Mouse (Mus musculus) neural tube, embryonic 14.5 days (tissue): ENCODE data around the gene Pcp4. TPM values are rescaled to one million over a fixed set of nuclear protein-coding genes. Genes with fewer than 3 reads are reported as not detected.

Source experiments
- ATAC-seq: fragments of 200-750 bp; cut with Nextera tagmentation; 2 replicates; pipeline ENCODE4 v1.8.0; 2017; ENCODE audit warnings: low read depth, mild to moderate bottlenecking, moderate TSS enrichment, moderate library complexity
- H3K27ac ChIP-seq: fragments of 300-500 bp; sonication (generic); 2 replicates; pipeline ENCODE4 v1.5.1; 2014; ENCODE audit warnings: low read depth, mild to moderate bottlenecking, control low read depth, low read length, moderate library complexity, mixed read lengths
- H3K27me3 ChIP-seq: fragments of 300-500 bp; sonication (generic); 2 replicates; pipeline ENCODE4 v1.6.1; 2014; ENCODE audit warnings: low read length; ENCODE audit not compliant: control insufficient read depth, insufficient read depth
- H3K36me3 ChIP-seq: fragments of 300-500 bp; sonication (generic); 2 replicates; pipeline ENCODE4 v1.6.1; 2014; ENCODE audit warnings: low read length, mixed read lengths; ENCODE audit not compliant: control insufficient read depth, insufficient read depth
- H3K4me1 ChIP-seq: fragments of 300-500 bp; sonication (generic); 2 replicates; pipeline ENCODE4 v1.6.1; 2014; ENCODE audit warnings: low read length; ENCODE audit not compliant: control insufficient read depth, insufficient read depth
- H3K4me2 ChIP-seq: fragments of 300-500 bp; sonication (generic); 2 replicates; pipeline ENCODE4 v1.6.1; 2014; ENCODE audit warnings: mild to moderate bottlenecking, low read depth, low read length, control low read depth
- H3K4me3 ChIP-seq: fragments of 300-500 bp; sonication (generic); 2 replicates; pipeline ENCODE4 v1.5.1; 2014; ENCODE audit warnings: low read depth, low read length, control low read depth, mixed read lengths
- H3K9ac ChIP-seq: fragments of 300-500 bp; sonication (generic); replicated peaks from 2 replicates; pipeline ENCODE4 v1.6.1; 2014; ENCODE audit warnings: low read depth, mild to moderate bottlenecking, control low read depth, low read length, mixed read lengths
- H3K9me3 ChIP-seq: fragments of 300-500 bp; sonication (generic); 2 replicates; pipeline ENCODE4 v1.6.1; 2016; ENCODE audit warnings: low read length; ENCODE audit not compliant: control insufficient read depth
- WGBS: fragments of 180-500 bp; shearing (Covaris S2); extraction: QIAGEN DNeasy Blood & Tissue Kit; methylation state at CpG from one replicate; pipeline ENCODE4 v1.1.7; 2014; 5-methylcytosine and 5-hydroxymethylcytosine counted together
- polyA plus RNA-seq: library from polyadenylated mRNA; unstranded; fragments of >200 nt; fragmentation: Nextera tagmentation; extraction: Ambion mirVana; gene quantifications from 2 replicates; pipeline ENCODE4 v1.2.1, GENCODE M21; 2014

Gene Pcp4
- polyA plus RNA-seq, 1 experiment from 2014 or later: 522 TPM

DNA sequence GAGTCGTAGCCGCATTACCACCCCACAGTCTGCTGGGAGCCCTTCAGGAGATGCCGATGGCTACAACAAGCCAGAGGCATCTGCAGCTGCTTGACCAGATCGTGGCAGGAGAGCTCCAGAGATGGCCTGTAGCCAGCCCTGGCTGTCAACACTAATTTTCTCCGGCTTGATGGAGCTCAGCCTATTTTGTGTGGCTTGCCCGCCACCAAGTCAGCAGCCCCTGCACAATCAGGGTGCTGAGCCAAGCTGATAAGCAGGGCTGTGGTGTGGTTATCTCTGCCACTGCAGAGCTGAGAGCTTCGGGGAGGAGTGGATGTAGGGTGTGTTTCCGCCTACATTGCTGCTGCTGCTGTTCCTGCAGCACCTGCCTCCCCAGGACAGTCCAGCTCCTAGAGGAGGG is 66.3 kb downstream of the Pcp4 start:
- Histone ChIP-seq H3K9ac (no peak overlapping the region), H3K9me3 (no peaks in the 10 kb centered on the region), H3K4me1 (no peaks in the 10 kb centered on the region), H3K27me3 (no peaks in the 10 kb centered on the region), H3K4me3 (no peak overlapping the region), H3K27ac (no peak overlapping the region), H3K36me3 (no peaks in the 10 kb centered on the region), H3K4me2 (no peak overlapping the region)
- 84% methylated on average over 8 of the region's 8 CpGs for WGBS
- no peak for ATAC-seq

DNA sequence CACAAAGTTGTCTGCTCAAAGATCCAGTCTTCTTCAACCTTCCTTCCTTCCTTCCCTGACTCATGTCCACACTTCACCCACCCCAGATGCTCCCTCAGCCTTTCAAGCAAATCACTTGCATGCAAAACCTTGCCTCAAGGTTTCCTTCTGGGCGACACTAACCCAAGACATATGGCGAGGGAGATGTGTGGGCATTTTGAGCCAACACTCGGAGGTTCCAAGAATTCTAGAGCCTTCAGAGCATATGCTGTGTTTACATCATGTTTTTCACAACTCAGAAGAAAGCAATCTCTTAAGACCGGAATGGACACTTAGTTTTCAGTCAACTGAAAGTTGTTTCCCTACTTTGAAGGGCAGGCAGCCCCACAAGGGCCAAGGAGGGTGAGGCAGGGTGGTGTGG is 67.9 kb downstream of the Pcp4 start:
- no peak overlapping the region for H3K9ac ChIP-seq
- H3K36me3 ChIP-seq: no peaks in the 10 kb centered on the region
- H3K4me2 ChIP-seq: no peak overlapping the region
- WGBS: 90% methylated on average over 4 of the region's 4 CpGs
- no peak for ATAC-seq
- no peaks in the 10 kb centered on the region for H3K4me1 ChIP-seq
- no peak overlapping the region for H3K27ac ChIP-seq
- H3K9me3 ChIP-seq: no peaks in the 10 kb centered on the region
- no peak overlapping the region for H3K4me3 ChIP-seq
- H3K27me3 ChIP-seq: no peaks in the 10 kb centered on the region

DNA sequence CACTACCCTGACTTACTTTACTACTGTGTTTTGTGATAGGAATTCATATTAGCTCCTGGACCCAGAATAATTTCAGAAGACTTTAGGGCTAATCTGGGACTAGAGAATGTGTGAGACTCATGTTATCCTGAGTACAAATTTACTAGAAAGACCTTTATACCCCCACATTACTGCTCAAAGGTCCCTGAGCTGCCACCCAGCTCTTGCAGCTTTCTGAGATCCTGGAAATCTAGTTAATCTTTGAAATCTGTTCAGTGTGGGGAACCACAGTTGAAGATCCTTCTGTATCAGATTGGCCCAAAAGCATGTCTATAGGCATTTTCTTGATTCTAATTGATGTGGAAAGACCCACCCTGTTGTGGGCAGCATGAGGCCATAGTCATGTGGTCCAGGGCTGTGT is 69.0 kb downstream of the Pcp4 start:
- no peak for ATAC-seq
- Histone ChIP-seq H3K4me3 (no peak overlapping the region), H3K4me2 (no peak overlapping the region), H3K27ac (no peak overlapping the region), H3K27me3 (no peaks in the 10 kb centered on the region), H3K9me3 (no peaks in the 10 kb centered on the region), H3K9ac (no peak overlapping the region), H3K4me1 (no peaks in the 10 kb centered on the region), H3K36me3 (no peaks in the 10 kb centered on the region)

DNA sequence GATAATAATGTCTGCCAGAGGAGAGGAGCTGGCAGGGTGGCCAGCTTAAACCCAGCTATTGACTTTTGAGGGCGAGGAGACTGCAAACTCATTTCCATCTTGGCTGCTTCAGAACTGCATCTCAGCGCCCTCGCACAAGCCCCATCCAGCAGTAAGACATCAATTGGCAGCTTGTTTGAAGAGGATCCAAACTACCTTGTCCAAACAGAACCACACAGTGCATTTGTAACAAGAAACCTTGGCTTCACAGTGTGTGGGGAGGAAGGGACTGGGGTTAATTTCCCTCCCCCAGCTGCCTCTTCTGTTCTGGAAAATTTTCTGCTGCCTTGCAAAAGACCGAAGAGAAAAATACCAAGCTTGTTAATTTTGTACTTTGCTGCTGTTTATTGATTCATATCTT is 71.7 kb downstream of the Pcp4 start:
- no peak overlapping the region for H3K27ac ChIP-seq
- H3K36me3 ChIP-seq: no peaks in the 10 kb centered on the region
- no peaks in the 10 kb centered on the region for H3K27me3 ChIP-seq
- no peaks in the 10 kb centered on the region for H3K9me3 ChIP-seq
- no peak overlapping the region for H3K4me3 ChIP-seq
- no peaks in the 10 kb centered on the region for H3K4me1 ChIP-seq
- 80% methylated on average over 4 of the region's 4 CpGs for WGBS
- no peak for ATAC-seq
- H3K4me2 ChIP-seq: no peak overlapping the region
- H3K9ac ChIP-seq: no peak overlapping the region

DNA sequence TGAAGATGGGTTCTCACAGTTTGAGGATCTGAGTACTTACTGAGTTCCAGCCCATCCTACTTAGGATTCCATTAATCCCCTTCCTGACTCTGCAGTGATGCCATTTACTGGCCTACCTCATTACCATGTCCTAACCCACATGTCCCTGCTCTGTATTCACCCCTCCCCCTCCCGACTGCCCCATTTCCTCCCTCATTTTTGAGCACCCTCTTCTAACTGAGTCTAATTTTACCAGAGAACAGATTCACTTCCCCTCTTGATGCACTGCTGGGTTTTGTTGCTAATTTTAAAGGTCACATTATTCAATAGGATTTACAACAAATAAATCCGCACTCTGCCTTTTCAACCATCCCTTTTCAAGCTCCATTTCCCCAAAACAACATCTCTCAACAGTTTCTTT is 73.7 kb downstream of the Pcp4 start:
- Histone ChIP-seq H3K9me3 (no peaks in the 10 kb centered on the region), H3K27me3 (no peaks in the 10 kb centered on the region), H3K27ac (no peak overlapping the region), H3K4me3 (no peak overlapping the region), H3K4me1 (no peaks in the 10 kb centered on the region), H3K9ac (no peak overlapping the region), H3K36me3 (no peaks in the 10 kb centered on the region), H3K4me2 (no peak overlapping the region)
- WGBS: 61% methylated on average over 2 of the region's 2 CpGs
- ATAC-seq: no peak

DNA sequence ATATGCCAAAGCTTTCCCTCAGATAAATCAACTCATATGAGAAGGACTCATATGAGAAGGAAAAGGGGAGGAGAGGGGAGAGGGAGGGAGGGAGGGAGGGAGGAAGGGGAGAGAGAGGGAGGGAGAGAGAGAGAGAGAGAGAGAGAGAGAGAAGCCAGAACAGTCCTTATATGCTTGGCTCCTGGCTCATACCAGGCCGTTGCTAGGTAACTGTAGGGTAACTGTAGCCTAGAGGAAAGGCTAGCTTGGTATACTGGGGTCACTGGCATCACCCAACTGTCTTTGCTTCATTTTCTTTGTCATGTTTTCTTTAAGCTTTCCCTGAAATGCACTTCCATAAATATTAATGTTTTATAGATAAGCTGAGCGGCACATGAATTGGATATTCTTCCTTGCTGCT is 85.3 kb downstream of the Pcp4 start:
- no peak overlapping the region for H3K27ac ChIP-seq

DNA sequence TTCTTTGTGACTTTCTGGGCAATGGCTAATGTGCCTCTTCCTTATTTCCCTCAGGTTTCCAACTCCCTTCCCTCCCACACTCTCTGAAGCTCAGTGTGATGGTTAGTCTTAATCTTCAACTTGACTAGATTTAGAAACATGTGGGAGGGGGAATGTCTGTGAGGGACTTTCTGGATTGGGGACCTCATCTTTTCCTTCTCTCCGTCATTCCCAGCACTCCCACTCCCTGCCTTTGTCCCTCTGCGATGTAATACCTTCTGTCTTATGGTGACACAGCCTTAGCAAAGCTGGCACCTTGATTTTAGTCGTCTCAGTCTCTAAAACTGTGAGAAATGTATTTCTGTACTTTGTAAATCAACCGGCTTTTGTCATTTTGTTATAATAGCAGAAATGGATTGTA is 88.0 kb downstream of the Pcp4 start:
- ATAC-seq: no peak
- H3K4me1 ChIP-seq: no peaks in the 10 kb centered on the region
- WGBS: 82% methylated on average over 4 of the region's 4 CpGs

More for the DNA sequence above, 85.3 kb downstream of the Pcp4 start:
- ATAC-seq: no peak
- Histone ChIP-seq H3K36me3 (no peaks in the 10 kb centered on the region), H3K9me3 (no peaks in the 10 kb centered on the region), H3K27me3 (no peaks in the 10 kb centered on the region), H3K9ac (no peak overlapping the region), H3K4me1 (no peaks in the 10 kb centered on the region), H3K4me3 (no peak overlapping the region), H3K4me2 (no peak overlapping the region)
- WGBS: 65% methylated on average over 2 of the region's 2 CpGs

DNA sequence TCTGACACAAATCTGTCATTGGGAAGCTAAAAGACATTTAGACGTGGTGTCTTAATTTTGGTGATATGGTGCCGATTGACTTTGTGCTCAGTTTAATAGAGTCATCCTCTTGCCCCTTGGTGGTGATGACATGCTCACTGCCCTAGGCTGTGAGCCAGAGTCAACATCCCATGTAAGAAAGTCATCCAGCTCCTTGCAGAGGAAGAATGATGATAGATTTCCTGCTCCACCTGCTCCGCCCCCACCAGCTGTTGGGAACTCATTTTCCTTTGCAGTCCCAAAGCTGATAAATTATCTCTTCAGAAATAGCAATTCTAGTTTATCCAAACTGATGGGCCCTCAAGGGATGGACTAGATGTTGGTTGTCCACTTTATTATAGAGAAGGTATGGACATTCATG is 89.2 kb downstream of the Pcp4 start:
- H3K36me3 ChIP-seq: no peaks in the 10 kb centered on the region
- WGBS: 63% methylated on average over 3 of the region's 3 CpGs

More for the DNA sequence above, 88.0 kb downstream of the Pcp4 start:
- no peak overlapping the region for H3K4me2 ChIP-seq
- H3K4me3 ChIP-seq: no peak overlapping the region
- H3K9ac ChIP-seq: no peak overlapping the region
- H3K27ac ChIP-seq: no peak overlapping the region
- no peaks in the 10 kb centered on the region for H3K36me3 ChIP-seq
- no peaks in the 10 kb centered on the region for H3K9me3 ChIP-seq
- H3K27me3 ChIP-seq: no peaks in the 10 kb centered on the region

DNA sequence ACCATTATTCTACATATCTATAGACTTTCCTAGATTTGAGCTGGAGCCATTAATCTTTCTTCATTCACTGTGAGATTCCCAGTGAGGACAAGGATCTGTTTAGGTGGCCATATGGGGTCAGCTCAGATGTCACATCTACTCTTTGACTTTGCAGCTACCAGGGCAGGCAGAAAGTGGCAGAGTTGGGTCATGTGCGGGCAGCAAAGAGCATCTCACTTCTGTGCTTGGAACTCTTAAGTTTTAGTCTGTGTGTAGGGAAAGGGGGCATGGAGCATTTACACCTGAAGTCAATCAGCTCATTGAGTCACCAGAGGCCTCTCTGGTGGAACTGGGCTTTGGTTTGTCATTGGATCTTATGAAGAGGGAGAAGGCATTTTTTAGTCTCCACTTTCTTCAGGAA is 90.9 kb downstream of the Pcp4 start:
- Histone ChIP-seq H3K27me3 (no peaks in the 10 kb centered on the region), H3K4me1 (peaks cover 2% of the 10 kb centered on the region; the same call in 1 of the 2 replicates), H3K36me3 (no peaks in the 10 kb centered on the region), H3K4me3 (no peak overlapping the region), H3K9ac (no peak overlapping the region), H3K4me2 (no peak overlapping the region), H3K27ac (no peak overlapping the region), H3K9me3 (no peaks in the 10 kb centered on the region)
- no peak for ATAC-seq
- 100% methylated on average over 1 of the region's 1 CpGs for WGBS

More for the DNA sequence above, 89.2 kb downstream of the Pcp4 start:
- ATAC-seq: no peak
- H3K27me3 ChIP-seq: no peaks in the 10 kb centered on the region
- H3K27ac ChIP-seq: no peak overlapping the region
- no peak overlapping the region for H3K4me2 ChIP-seq
- H3K4me3 ChIP-seq: no peak overlapping the region
- no peak overlapping the region for H3K9ac ChIP-seq
- no peaks in the 10 kb centered on the region for H3K9me3 ChIP-seq
- no peaks in the 10 kb centered on the region for H3K4me1 ChIP-seq

DNA sequence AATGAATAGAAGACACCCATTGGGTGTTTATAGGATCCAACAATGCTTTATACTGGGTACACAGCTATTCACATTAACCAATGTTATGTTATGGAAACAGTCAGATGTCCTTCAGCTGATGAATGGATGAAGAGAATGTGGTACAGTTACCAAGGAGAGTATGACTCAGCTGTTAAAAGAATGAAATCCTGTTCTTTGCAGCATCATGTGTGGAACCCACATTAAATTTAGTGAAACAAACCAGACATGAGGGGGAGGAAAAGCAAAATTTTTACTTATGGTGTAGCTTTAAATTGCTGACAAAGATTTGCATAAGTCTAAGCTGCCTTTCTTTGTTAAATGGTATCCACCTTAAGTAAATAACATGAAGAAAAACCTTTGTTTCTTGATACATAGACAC is 92.4 kb downstream of the Pcp4 start:
- no peaks in the 10 kb centered on the region for H3K36me3 ChIP-seq

More for the DNA sequence above, 92.4 kb downstream of the Pcp4 start:
- Histone ChIP-seq H3K4me1 (peaks cover 3% of the 10 kb centered on the region; the same call in 1 of the 2 replicates), H3K27ac (no peak overlapping the region), H3K4me3 (no peak overlapping the region), H3K9ac (no peak overlapping the region), H3K27me3 (no peaks in the 10 kb centered on the region), H3K4me2 (no peak overlapping the region), H3K9me3 (no peaks in the 10 kb centered on the region)
- no peak for ATAC-seq
